Mouse (Mus musculus): Measurements from ENCODE around the gene Mad1l1. TPM values are rescaled to one million over a fixed set of nuclear protein-coding genes. Genes with fewer than 3 reads are reported as not detected.

The Mad1l1 gene
- polyA plus RNA-seq, 1 experiment from 2014 or later: 68.9 TPM

DNA sequence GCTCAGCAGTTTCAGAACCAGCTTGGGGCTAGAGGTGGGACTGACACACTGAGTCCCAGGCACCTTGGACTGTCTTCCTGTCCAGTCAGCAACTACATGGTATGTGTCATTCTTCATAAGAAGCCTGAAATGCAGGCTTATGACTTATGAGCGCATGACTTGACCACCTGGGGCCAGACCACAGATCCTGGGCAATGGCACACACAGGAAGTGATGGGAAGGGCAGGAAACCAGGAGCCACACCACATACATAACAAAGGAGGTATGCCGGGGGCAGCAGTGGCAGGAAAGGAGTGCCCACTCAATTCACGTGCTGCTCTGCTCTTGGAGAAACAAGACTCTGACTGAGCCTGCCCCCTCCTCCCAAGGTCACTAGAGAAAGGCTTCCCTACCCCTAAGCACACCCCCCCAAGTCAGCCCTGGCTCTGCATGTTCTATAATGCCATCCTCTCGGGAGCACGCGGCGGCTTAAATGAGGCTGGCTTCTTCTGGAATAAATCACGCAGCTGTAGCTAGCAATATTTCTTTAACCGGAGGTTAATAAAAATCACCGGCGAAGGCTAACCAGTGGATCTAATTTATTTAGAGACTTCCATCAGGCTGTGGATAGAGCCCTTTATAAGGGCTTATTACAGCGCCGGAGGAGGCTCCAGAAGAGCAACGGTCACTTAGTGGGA lies 146.4 kb downstream of the Mad1l1 start:
- H3K36me3 ChIP-seq: no peaks in the 10 kb centered on the region

DNA sequence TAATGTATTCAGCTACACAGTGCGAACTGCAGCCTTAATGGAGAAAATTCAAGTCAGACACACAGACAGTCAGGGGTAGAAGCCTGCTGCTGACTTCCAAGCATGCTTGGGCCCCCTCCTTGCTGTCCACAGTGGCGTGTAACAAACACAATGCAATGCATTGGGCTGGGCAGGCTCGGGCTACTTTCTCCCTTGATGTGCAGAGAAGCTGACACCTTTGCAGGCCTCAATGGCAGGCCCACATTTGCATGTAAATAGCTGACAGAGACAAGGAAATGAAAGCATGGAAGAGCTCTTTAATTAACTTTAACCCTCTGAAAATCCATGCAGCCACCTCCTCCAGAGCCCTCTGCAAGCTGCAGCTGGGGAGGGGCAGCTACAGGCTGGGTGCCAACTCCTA lies 147.3 kb downstream of the Mad1l1 start:
- no peak for DNase-seq (ENCODE audit: low spot score)
- peaks cover 31% of the 10 kb centered on the region for H3K4me1 ChIP-seq
- no peak overlapping the region for H3K27ac ChIP-seq
- no peaks in the 10 kb centered on the region for H3K27me3 ChIP-seq (ENCODE audit: low read depth, poor library complexity, severe bottlenecking)
- H3K4me3 ChIP-seq: no peak overlapping the region
- WGBS: 32% methylated on average over 3 of the region's 3 CpGs
- no peaks in the 10 kb centered on the region for H3K36me3 ChIP-seq
- H3K9me3 ChIP-seq (replicated peaks): no peaks in the 10 kb centered on the region

More for the DNA sequence above, 146.4 kb downstream of the Mad1l1 start:
- no peak overlapping the region for H3K4me3 ChIP-seq
- 71% methylated on average over 14 of the region's 14 CpGs for WGBS
- 0 out of 2 replicates have a peak overlapping the region, but pooled peaks have one; percentile 0 for H3K27ac ChIP-seq
- DNase-seq (ENCODE audit: low spot score): no peak
- H3K9me3 ChIP-seq (replicated peaks): no peaks in the 10 kb centered on the region
- peaks cover 31% of the 10 kb centered on the region for H3K4me1 ChIP-seq
- H3K27me3 ChIP-seq (ENCODE audit: low read depth, poor library complexity, severe bottlenecking): no peaks in the 10 kb centered on the region

DNA sequence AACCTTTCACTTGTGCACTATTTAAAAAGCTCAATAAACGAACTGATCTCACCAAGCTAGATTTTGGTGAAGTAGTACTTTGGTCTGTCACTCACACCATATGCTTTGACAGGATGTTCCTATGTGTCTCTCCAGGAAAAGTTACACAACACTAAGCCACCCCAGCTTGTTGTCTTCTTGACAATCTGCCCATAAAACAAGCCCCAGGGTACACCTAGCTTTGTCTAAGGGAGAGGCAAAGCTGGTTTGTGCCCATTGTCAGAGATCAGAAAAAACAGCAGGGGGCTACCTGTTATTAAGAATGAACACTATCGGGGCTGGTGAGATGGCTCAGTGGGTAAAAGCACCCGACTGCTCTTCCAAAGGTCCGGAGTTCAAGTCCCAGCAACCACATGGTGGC lies 148.2 kb downstream of the Mad1l1 start:
- no peak for DNase-seq (ENCODE audit: low spot score)
- no peak overlapping the region for H3K4me3 ChIP-seq
- H3K4me1 ChIP-seq: peaks cover 31% of the 10 kb centered on the region
- no peaks in the 10 kb centered on the region for H3K36me3 ChIP-seq
- H3K27me3 ChIP-seq (ENCODE audit: low read depth, poor library complexity, severe bottlenecking): no peaks in the 10 kb centered on the region
- no peak overlapping the region for H3K27ac ChIP-seq
- 80% methylated on average over 4 of the region's 4 CpGs for WGBS
- H3K9me3 ChIP-seq (replicated peaks): no peaks in the 10 kb centered on the region

DNA sequence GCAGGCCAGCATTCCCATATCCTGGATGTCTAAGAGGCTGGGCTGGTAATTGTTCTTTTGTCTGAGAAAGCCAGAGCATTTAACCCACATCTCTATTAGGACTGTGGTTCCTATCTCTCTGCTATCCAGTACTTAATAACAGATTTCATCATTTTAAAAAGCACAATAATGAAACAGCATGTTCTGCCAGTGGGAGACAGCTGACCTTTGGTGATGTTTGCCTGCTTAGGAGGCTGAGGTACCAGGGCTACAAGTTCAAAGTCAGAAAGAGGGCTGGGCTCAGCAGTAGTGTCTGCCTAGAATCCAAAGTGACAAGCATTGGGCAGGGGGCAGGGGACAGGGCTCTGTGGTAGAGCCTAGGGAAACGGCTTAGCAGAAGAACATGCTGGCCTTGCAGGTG lies 149.6 kb downstream of the Mad1l1 start:
- 100% methylated on average over 1 of the region's 1 CpGs for WGBS
- no peak overlapping the region for H3K4me3 ChIP-seq
- no peaks in the 10 kb centered on the region for H3K27me3 ChIP-seq (ENCODE audit: low read depth, poor library complexity, severe bottlenecking)
- DNase-seq (ENCODE audit: low spot score): no peak
- H3K36me3 ChIP-seq: no peaks in the 10 kb centered on the region
- H3K4me1 ChIP-seq: peaks cover 24% of the 10 kb centered on the region
- H3K9me3 ChIP-seq (replicated peaks): no peaks in the 10 kb centered on the region
- H3K27ac ChIP-seq: no peak overlapping the region

DNA sequence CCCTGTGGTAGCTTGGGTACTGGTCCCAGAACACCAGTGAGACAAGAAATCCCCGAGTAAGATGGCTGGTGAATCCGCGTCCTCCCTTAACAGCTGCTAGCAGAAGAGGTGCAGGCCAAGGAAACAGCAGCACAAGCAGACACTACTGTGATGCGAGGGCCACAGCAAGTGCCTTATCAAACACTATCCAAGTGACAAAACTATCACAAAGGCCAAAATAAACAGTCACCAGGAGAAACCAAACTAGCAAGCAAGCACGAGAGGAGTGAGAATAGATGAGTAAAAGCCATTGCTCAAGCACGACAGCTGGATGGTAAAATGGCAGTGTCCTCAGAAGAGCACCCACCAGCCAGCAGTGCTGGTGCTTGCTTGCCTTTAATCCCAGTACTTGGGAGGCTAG lies 153.8 kb downstream of the Mad1l1 start:
- no peaks in the 10 kb centered on the region for H3K9me3 ChIP-seq (replicated peaks)
- no peaks in the 10 kb centered on the region for H3K36me3 ChIP-seq
- 81% methylated on average over 6 of the region's 6 CpGs for WGBS
- no peak overlapping the region for H3K4me3 ChIP-seq
- DNase-seq (ENCODE audit: low spot score): no peak
- no peaks in the 10 kb centered on the region for H3K27me3 ChIP-seq (ENCODE audit: low read depth, poor library complexity, severe bottlenecking)
- H3K27ac ChIP-seq: no peak overlapping the region
- H3K4me1 ChIP-seq: peaks cover 8% of the 10 kb centered on the region

DNA sequence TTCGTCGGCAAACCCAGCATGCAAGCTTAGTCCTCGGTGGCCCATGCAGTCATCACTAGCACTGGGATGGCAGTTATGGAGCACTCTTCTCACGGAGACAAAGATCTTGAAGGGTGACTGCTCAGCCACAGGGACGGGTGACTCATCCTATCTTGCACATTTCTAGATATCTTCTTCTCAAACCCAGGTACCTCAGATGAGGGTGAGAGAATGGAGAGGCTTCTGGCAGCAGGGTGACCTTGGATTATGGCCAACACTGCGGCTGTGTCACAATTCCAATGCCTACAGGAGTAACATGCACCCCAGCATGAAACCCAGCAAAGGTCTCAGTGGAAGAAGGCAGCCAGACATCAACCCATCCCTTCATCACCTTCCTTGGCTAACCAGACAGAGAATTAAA lies 154.3 kb downstream of the Mad1l1 start:
- peaks cover 8% of the 10 kb centered on the region for H3K4me1 ChIP-seq
- no peaks in the 10 kb centered on the region for H3K9me3 ChIP-seq (replicated peaks)
- 91% methylated on average over 6 of the region's 6 CpGs for whole genome bisulfite sequencing
- no peaks in the 10 kb centered on the region for H3K27me3 ChIP-seq (ENCODE audit: low read depth, poor library complexity, severe bottlenecking)
- H3K36me3 ChIP-seq: no peaks in the 10 kb centered on the region
- H3K4me3 ChIP-seq: no peak overlapping the region
- no peak overlapping the region for H3K27ac ChIP-seq
- DNase-seq (ENCODE audit: low spot score): no peak

DNA sequence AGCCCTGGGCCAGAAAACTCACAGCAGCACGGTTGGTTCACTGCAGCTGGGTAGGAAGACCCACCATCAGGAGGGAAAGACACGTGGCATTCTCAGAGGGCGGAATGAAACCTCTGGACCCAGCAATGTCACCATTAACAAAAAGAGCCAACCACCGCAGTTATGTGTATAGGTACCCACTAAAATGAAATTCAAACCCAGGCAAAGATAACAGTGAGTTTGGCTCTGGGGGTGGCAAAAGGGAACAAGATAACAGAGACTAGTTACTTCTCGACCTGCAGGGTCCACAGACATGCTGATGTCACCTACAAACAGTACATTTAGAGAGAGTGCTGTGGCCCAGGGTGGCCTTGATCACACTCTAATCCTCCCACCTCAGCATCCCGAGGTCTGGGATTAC lies 157.4 kb downstream of the Mad1l1 start:
- DNase-seq (ENCODE audit: low spot score): no peak
- H3K4me1 ChIP-seq: peaks cover 8% of the 10 kb centered on the region
- H3K27me3 ChIP-seq (ENCODE audit: low read depth, poor library complexity, severe bottlenecking): no peaks in the 10 kb centered on the region
- no peaks in the 10 kb centered on the region for H3K9me3 ChIP-seq (replicated peaks)
- H3K4me3 ChIP-seq: no peak overlapping the region
- no peak overlapping the region for H3K27ac ChIP-seq
- 86% methylated on average over 6 of the region's 6 CpGs for WGBS
- no peaks in the 10 kb centered on the region for H3K36me3 ChIP-seq

DNA sequence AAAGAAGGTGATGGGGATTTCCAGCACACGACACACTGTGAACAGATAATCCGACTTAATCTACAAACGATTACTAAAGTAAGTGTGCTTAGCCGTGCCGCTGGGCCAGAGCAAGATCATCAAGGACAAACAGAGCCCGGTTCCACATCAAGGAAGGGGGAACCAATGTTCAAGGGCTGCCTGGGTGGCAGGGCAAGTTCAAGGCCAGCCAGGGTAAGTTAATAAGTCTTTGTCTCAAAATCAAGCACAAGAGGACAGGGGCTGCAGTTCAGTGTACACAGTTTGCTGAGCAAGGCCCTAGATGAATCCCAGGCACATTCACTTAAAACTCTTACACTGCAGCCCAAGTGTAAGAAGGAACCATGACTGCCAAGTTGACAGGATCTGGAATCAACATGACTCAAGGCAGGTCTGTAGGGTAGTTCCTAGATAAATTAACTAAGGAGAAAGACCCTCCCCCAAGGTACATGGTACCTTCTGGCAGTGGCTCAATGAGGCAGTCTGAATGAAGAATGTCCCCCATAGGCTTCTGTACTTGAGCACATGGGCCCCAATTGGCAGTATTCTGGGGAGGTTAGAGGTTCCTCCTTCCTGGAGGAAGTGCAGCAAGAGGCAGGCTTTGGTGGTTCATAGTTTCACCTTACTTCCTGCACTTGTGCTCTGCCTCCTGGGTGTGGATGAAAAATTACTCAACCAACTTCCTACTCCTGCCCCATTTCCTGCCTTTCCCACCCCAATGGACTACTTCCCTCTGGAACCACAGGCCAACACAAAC lies 159.1 kb downstream of the Mad1l1 start:
- 86% methylated on average over 6 of the region's 6 CpGs for WGBS
- no peak for DNase-seq (ENCODE audit: low spot score)
- H3K36me3 ChIP-seq: no peaks in the 10 kb centered on the region
- H3K4me1 ChIP-seq: peaks cover 8% of the 10 kb centered on the region
- H3K9me3 ChIP-seq (replicated peaks): no peaks in the 10 kb centered on the region
- no peak overlapping the region for H3K4me3 ChIP-seq
- H3K27me3 ChIP-seq (ENCODE audit: low read depth, poor library complexity, severe bottlenecking): no peaks in the 10 kb centered on the region
- no peak overlapping the region for H3K27ac ChIP-seq

DNA sequence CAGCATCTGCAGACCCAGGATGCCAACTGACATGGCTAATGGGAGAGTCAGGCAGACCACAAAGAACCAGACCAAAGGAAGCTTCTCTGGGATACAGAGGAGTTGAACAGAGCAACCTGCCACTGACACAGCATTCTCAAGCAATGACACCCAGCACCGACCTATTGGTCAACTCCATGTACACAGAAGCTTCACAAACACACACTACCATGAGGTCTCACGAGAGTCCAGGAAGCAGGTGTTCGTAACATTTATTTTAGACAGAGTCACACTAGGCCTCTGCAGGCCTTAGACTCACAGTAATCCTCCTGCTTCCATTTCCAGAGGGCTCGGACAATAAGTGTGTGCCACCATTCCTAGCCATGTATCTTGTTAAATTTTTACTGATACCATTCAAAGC lies 162.3 kb downstream of the Mad1l1 start:
- Histone ChIP-seq H3K4me3 (no peak overlapping the region), H3K27me3 (ENCODE audit: low read depth, poor library complexity, severe bottlenecking) (no peaks in the 10 kb centered on the region), H3K9me3 (replicated peaks) (no peaks in the 10 kb centered on the region), H3K27ac (no peak overlapping the region), H3K4me1 (no peaks in the 10 kb centered on the region), H3K36me3 (no peaks in the 10 kb centered on the region)
- 94% methylated on average over 4 of the region's 4 CpGs for WGBS
- no peak for DNase-seq (ENCODE audit: low spot score)

DNA sequence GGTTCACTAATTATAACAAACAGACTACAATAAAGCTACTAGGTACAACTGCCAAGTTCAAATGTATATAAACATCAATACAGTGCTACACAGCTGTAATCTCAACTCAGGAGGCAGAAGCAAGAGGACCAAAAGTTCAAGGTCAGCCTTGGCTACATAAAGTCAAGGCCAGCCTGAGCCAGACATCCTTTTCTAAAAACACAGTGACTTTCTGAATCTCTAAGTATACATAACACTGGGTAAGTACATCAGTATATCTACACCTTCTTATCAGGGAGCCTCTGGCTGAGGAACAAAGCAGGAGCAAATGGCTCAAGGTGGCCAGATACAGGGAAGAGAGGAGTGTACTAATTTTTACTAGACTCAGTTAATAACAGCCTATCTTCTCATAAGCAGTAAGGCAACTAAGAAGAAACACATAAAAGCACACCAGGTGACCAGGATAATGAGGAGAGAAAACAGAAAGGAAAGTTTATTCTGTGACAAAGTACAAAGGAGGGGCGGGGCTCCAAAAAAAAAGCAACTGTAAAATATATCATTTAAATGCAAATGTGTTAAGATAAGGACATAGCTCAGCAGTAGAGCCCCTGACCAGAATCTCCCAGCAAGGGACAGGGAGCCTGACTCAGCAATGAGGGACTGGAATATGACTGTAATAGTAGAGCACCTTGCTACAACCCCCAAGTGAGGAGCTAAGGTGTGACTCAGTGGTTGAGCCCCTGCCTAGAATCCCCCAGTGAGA lies 163.3 kb downstream of the Mad1l1 start:
- Histone ChIP-seq H3K4me3 (no peak overlapping the region), H3K27ac (no peak overlapping the region), H3K9me3 (replicated peaks) (no peaks in the 10 kb centered on the region), H3K36me3 (no peaks in the 10 kb centered on the region), H3K27me3 (ENCODE audit: low read depth, poor library complexity, severe bottlenecking) (no peaks in the 10 kb centered on the region), H3K4me1 (0 out of 2 replicates have a peak, but pooled peaks cover 2% of the 10 kb centered on the region)
- DNase-seq (ENCODE audit: low spot score): no peak
- WGBS: 93% methylated on average over 1 of the region's 1 CpGs

DNA sequence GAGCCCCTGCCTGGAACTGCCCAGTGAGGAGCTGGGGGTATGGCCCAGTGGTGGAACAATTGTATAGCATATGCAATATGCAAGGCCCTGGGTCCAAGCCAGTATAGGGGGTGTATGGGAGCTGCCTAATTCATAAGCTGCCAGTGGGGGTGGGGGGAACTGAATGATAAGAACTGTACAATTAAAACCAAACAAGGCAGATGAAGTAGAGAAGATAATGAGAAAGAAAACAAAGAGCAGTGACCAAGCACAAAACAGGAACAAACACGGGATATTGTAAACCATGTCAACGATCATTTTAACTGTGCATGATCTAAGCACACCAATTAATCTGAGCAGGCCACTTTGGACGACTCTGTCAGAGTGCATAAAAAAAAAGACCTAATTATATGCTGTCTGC lies 167.2 kb downstream of the Mad1l1 start:
- DNase-seq (ENCODE audit: low spot score): no peak
- H3K4me1 ChIP-seq: 0 out of 2 replicates have a peak, but pooled peaks cover 6% of the 10 kb centered on the region
- no peak overlapping the region for H3K4me3 ChIP-seq
- H3K9me3 ChIP-seq (replicated peaks): no peaks in the 10 kb centered on the region
- H3K36me3 ChIP-seq: no peaks in the 10 kb centered on the region
- H3K27ac ChIP-seq: no peak overlapping the region
- no peaks in the 10 kb centered on the region for H3K27me3 ChIP-seq (ENCODE audit: low read depth, poor library complexity, severe bottlenecking)
- 85% methylated on average over 3 of the region's 3 CpGs for WGBS

DNA sequence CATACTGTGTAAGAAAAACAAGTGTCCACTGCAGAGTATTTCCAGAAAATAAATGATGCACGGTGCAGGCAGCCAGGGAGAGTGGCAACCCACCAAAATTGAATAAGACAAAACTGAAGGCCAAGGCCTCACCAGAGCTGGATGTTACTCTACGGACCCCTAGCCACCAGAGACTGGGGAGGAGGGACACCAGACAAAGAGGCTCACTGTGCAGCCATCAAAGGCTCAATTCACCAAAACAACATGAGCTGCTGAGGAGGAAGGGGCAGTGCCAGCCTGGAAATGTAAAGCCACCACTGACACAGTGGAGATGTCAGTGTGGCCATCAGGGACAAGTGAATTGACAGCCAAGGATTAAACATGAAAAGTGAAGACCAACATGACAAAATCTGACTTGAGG lies 169.5 kb downstream of the Mad1l1 start:
- H3K4me3 ChIP-seq: no peak overlapping the region
- no peak overlapping the region for H3K27ac ChIP-seq
- no peak for DNase-seq (ENCODE audit: low spot score)
- no peaks in the 10 kb centered on the region for H3K9me3 ChIP-seq (replicated peaks)
- 73% methylated on average over 2 of the region's 2 CpGs for WGBS
- H3K36me3 ChIP-seq: no peaks in the 10 kb centered on the region
- H3K4me1 ChIP-seq: 0 out of 2 replicates have a peak, but pooled peaks cover 7% of the 10 kb centered on the region
- H3K27me3 ChIP-seq (ENCODE audit: low read depth, poor library complexity, severe bottlenecking): no peaks in the 10 kb centered on the region

DNA sequence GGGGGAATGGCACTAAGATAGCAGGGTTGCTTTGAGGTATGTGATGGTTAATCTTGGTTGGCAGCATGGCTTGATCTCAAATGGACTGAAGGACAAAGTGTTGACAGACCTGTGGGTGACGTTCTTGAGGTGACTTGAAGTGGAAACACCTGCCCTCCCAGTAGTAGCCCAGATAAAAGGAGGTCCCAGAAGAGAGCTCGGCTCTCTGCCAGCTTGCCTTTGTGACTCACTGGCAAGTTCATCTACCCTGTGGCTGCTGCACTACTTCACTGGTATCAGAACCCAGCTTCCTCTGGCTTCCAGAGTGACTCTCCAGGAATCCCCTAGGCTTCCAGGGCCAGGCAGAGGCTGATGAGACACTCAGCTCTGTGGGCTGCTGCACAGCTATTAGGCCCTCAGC lies 170.2 kb downstream of the Mad1l1 start:
- Histone ChIP-seq H3K36me3 (no peaks in the 10 kb centered on the region), H3K4me3 (no peak overlapping the region), H3K9me3 (replicated peaks) (no peaks in the 10 kb centered on the region), H3K4me1 (0 out of 2 replicates have a peak, but pooled peaks cover 7% of the 10 kb centered on the region), H3K27ac (peak overlapping the region; percentile 14; the same call in 1 of the 2 replicates), H3K27me3 (ENCODE audit: low read depth, poor library complexity, severe bottlenecking) (no peaks in the 10 kb centered on the region)
- DNase-seq (ENCODE audit: low spot score): no peak
- WGBS: 83% methylated on average over 2 of the region's 2 CpGs
